Mouse (Mus musculus): Measurements from ENCODE around the gene Cirbp.

GRCm38 (mm10) chr10:80127920-80128319 is 37.9 kb upstream of the Cirbp start:
- no peak for TF ChIP-seq CTCF (IDR thresholded peaks at IDR 0.05; ENCODE audit: control insufficient read depth, insufficient read depth, insufficient replicate concordance, low read depth, low read length)
- TF ChIP-seq POLR2A (IDR thresholded peaks at IDR 0.05; ENCODE audit: control insufficient read depth, low read depth, low read length) = no peak

Measured in testis, adult 2 months (tissue).